Mouse (Mus musculus): ENCODE measurements around the gene Lcmt1.

The Lcmt1 gene

GRCm38 (mm10) chr7:123462070-123462501 lies 92.5 kb downstream of the Lcmt1 start, which contains the start of gene Aqp8:
Gene Aqp8 (plus strand): TSS chr7:123462291.
- no peak for DNase-seq

GRCm38 (mm10) chr7:123463569-123463968 lies 94.0 kb downstream of the Lcmt1 start:
- no peak for DNase-seq

DNA sequence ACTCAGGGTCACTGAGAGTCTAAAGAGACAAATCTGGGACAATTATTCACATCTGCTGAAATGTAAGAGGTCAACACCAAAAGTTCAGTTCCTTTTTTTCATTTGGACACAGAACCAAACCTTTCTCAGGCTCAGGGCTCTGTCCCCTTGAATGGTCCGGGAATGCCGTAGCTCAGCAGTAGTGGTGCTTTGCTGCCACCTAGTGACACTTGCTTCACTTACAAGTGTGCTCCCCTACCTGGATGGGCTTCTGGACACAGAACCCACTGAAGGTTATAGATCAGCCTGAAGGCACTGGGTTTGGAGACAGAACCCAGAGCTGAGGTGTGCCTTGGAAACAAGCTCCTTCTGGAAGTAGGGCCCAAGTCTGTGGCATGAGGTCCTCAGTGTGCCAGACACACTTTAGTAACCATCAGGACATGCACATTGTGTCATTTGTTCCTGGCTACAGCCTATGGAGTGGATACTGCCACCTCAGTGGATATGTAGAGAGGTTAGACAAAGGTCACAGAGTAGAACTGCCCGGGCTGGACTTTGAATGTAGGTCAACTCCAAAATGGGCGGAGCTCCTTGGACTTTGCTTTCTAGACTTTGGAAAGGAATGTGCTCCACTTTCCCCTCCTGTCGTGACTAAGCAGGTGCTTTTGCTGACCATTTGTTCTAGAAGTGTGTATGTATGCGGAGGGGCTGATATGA lies 96.3 kb downstream of the Lcmt1 start:
- DNase-seq = peak; percentile 76

DNA sequence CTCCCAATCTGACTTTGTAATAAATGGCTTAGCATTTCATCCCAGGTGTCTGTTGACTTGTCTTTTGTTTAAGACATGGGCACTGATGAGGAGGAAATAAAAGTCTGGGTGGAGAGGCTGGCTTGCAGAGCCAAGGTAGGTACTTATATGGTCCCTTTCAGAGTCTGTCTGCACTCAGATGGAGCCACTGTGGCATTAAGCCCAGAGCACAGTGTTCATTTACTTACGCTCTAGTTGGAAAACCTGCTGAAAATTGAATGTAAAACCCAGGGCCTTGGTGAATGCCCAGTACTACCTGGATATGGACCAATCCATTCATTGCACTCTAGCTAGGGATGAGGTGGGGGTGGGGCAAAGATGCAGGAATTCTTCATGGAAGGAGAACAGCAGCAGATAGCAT lies 98.4 kb downstream of the Lcmt1 start:
- DNase-seq = no peak

Data from right cerebral cortex, postnatal 14 days (tissue).